Mouse (Mus musculus): ENCODE data around the gene Eif2s2. TPM values are rescaled to one million over a fixed set of nuclear protein-coding genes. Genes with fewer than 3 reads are reported as not detected.

Eif2s2 gene
- total and polyA plus RNA-seq, 2 experiments from 2014 or later: 47.8 to 114 TPM

DNA sequence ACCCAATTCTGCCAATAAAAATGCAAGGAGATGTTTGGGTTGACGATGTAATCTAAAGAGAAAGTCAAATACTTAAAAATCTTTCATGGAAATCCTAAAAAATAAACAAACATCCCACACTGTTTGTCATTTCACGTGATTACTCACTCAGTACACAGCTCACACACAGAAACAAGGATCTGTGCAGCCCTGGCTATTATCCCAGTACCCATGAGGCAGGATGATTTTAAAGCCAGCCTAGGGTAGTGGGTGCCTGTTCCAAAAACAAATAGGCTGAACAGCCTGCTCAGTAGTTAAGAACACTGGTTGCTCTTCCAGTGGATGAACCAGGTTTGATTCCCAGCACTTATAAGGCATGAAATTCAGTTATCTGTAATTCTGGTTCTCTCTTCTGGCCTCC is 16.1 kb downstream of the Eif2s2 start:
- H3K27ac ChIP-seq (ENCODE audit: low read depth, low read length): no peak overlapping the region
- no peak overlapping the region for H3K4me3 ChIP-seq (ENCODE audit: low read depth, low read length)
- no peak for ATAC-seq (ENCODE audit: low FRiP score)
- no peak for TF ChIP-seq CTCF (IDR thresholded peaks at IDR 0.05)
- H3K9ac ChIP-seq (replicated peaks; ENCODE audit: low read length, poor library complexity, severe bottlenecking): no peak overlapping the region
- H3K4me1 ChIP-seq (ENCODE audit: insufficient read depth, low read length): no peaks in the 10 kb centered on the region
- peaks cover 14% of the 10 kb centered on the region; the same call in 1 of the 2 replicates for H3K36me3 ChIP-seq (ENCODE audit: insufficient read depth, low read length)
- H3K9me3 ChIP-seq (ENCODE audit: low read length): no peaks in the 10 kb centered on the region
- 88% methylated on average over 2 of the region's 2 CpGs for WGBS
- no peak overlapping the region for H3K4me2 ChIP-seq (ENCODE audit: low read depth, low read length, poor library complexity, severe bottlenecking)
- no peaks in the 10 kb centered on the region for H3K27me3 ChIP-seq (ENCODE audit: insufficient read depth, low read length)
- no peak for DNase-seq (ENCODE audit: low spot score)

DNA sequence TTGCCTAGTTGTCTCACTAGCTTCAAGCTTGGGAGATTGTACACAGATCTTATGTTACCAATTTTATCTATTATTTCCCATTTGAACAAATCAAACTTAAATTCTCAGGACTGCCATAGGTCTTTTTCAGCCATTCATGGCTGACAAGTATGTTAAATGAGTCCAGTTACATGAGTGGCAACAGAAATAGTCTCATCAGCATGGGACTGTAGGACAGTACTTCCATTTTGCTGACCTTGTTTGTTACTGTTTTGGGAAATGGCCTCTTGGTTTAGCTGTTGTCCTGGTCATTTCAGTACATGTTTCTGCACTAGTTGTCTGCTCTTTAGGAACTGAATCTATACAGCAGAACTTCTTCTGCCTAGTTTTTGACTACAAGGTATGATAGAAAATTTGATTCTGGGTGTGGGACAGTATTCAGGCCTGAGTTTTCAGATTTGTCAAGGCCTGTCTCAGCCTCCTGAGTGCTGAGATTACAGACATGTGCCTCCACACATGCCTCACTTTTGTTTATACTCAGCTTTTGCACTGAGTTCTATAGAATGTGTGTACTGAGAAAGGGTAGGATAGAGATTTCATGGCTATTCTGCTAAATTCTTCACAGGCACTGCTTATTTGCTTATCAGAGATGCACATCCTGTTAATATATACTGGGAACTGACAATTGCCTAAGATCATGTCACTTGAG is 22.6 kb downstream of the Eif2s2 start:
- Histone ChIP-seq H3K36me3 (ENCODE audit: insufficient read depth, low read length) (peaks cover 27% of the 10 kb centered on the region), H3K9me3 (ENCODE audit: low read length) (no peaks in the 10 kb centered on the region), H3K4me1 (ENCODE audit: insufficient read depth, low read length) (no peaks in the 10 kb centered on the region), H3K4me2 (ENCODE audit: low read depth, low read length, poor library complexity, severe bottlenecking) (no peak overlapping the region), H3K27ac (ENCODE audit: low read depth, low read length) (no peak overlapping the region), H3K9ac (replicated peaks; ENCODE audit: low read length, poor library complexity, severe bottlenecking) (no peak overlapping the region), H3K4me3 (ENCODE audit: low read depth, low read length) (no peak overlapping the region), H3K27me3 (ENCODE audit: insufficient read depth, low read length) (no peaks in the 10 kb centered on the region)
- no peak for TF ChIP-seq CTCF (IDR thresholded peaks at IDR 0.05)
- ATAC-seq (ENCODE audit: low FRiP score): no peak
- DNase-seq (ENCODE audit: low spot score): no peak

DNA sequence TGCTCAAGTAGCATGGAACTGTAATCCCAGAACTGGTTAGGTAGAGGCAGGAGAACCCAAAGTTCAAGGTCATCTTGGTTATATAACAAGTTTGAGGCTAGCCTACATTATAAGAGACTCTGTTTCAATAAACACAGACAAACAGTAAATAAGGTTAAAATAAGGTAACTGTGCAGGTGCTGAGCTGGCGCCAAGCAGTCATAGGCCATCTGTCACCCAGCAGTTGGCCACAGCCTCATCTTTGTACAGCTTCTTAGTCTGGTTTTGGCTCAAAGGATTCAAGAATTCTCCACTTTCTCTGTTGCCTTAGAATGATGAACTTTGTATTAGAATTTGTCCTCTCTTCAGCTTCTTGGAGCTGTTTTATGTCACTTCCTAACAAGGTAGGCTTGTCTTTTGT is 24.6 kb downstream of the Eif2s2 start:
- H3K27ac ChIP-seq (ENCODE audit: low read depth, low read length): no peak overlapping the region
- H3K27me3 ChIP-seq (ENCODE audit: insufficient read depth, low read length): no peaks in the 10 kb centered on the region
- TF ChIP-seq CTCF (IDR thresholded peaks at IDR 0.05): no peak
- H3K4me2 ChIP-seq (ENCODE audit: low read depth, low read length, poor library complexity, severe bottlenecking): no peak overlapping the region
- no peak for DNase-seq (ENCODE audit: low spot score)
- 94% methylated on average over 1 of the region's 1 CpGs for WGBS
- no peak overlapping the region for H3K4me3 ChIP-seq (ENCODE audit: low read depth, low read length)
- no peaks in the 10 kb centered on the region for H3K4me1 ChIP-seq (ENCODE audit: insufficient read depth, low read length)
- H3K36me3 ChIP-seq (ENCODE audit: insufficient read depth, low read length): peaks cover 32% of the 10 kb centered on the region
- no peaks in the 10 kb centered on the region for H3K9me3 ChIP-seq (ENCODE audit: low read length)
- no peak overlapping the region for H3K9ac ChIP-seq (replicated peaks; ENCODE audit: low read length, poor library complexity, severe bottlenecking)
- no peak for ATAC-seq (ENCODE audit: low FRiP score)

DNA sequence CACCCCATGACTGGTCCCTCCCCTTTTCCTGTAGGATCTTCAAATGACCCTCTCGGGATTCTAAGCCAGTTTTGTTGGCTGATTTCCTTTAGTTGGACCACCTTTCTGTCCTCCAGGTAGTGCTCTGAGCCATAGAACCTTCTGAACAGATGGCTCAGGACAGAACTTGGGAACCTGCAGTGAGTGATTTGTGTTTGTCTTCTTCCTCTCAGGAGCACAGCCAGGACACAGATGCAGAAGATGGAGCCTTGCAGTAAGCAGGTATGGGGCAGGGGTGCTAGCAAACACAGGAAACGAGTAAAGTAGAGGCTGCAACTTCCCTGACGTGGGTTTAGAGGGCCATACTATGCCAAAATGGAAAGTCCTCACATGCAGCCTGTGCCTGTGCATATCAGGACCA is 27.0 kb downstream of the Eif2s2 start:
- ATAC-seq (ENCODE audit: low FRiP score) (no peak), DNase-seq (ENCODE audit: low spot score) (no peak)
- H3K36me3 ChIP-seq (ENCODE audit: insufficient read depth, low read length): peaks cover 29% of the 10 kb centered on the region
- TF ChIP-seq CTCF (IDR thresholded peaks at IDR 0.05): no peak
- no peak overlapping the region for H3K4me3 ChIP-seq (ENCODE audit: low read depth, low read length)
- no peaks in the 10 kb centered on the region for H3K9me3 ChIP-seq (ENCODE audit: low read length)
- no peaks in the 10 kb centered on the region for H3K4me1 ChIP-seq (ENCODE audit: insufficient read depth, low read length)
- no peak overlapping the region for H3K27ac ChIP-seq (ENCODE audit: low read depth, low read length)
- no peaks in the 10 kb centered on the region for H3K27me3 ChIP-seq (ENCODE audit: insufficient read depth, low read length)
- WGBS: 88% methylated on average over 3 of the region's 3 CpGs
- no peak overlapping the region for H3K9ac ChIP-seq (replicated peaks; ENCODE audit: low read length, poor library complexity, severe bottlenecking)
- H3K4me2 ChIP-seq (ENCODE audit: low read depth, low read length, poor library complexity, severe bottlenecking): no peak overlapping the region

DNA sequence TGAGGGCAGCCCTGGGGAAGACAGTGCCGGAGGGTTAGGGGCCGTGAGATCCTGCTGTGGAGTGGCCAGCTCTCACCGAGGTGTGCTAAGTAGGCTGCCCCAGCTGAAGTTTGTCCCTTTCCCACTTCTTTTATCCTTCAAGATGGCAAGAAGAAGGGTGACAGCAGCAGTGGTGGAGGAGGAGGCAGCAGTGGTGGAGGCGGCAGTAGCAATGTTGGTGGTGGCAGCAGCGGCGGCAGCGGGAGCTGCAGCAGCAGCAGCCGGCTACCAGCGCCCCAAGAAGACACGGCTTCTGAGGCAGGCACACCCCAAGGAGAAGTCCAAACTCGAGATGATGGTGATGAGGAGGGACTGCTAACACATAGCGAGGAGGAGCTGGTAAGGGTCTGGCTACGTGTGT is 29.1 kb downstream of the Eif2s2 start:
- no peak for TF ChIP-seq CTCF (IDR thresholded peaks at IDR 0.05)
- ATAC-seq (ENCODE audit: low FRiP score) (no peak), DNase-seq (ENCODE audit: low spot score) (no peak)
- H3K27ac ChIP-seq (ENCODE audit: low read depth, low read length): no peak overlapping the region
- no peaks in the 10 kb centered on the region for H3K9me3 ChIP-seq (ENCODE audit: low read length)
- H3K9ac ChIP-seq (replicated peaks; ENCODE audit: low read length, poor library complexity, severe bottlenecking): no peak overlapping the region
- no peak overlapping the region for H3K4me2 ChIP-seq (ENCODE audit: low read depth, low read length, poor library complexity, severe bottlenecking)
- peaks cover 29% of the 10 kb centered on the region for H3K36me3 ChIP-seq (ENCODE audit: insufficient read depth, low read length)
- H3K4me1 ChIP-seq (ENCODE audit: insufficient read depth, low read length): no peaks in the 10 kb centered on the region
- 90% methylated on average over 13 of the region's 13 CpGs for WGBS
- no peak overlapping the region for H3K4me3 ChIP-seq (ENCODE audit: low read depth, low read length)
- H3K27me3 ChIP-seq (ENCODE audit: insufficient read depth, low read length): no peaks in the 10 kb centered on the region

DNA sequence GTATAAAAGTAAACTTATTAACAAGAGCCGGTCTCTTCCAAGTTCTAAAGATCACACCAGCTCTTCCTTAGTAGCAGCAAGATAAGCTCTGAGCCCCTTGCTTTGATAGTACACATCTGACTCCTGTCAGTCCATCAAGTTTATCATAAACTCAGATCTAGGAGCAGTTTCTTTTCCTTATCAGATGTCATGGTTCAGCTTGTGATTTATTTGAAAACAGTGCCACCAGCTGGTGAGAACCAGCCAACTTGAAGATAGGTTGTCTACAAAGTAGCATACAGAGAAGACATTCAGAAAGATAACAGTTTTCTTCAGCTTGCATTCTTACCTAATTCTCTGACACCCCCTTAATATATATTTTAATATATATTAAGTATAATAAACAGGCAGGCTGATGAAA is 37.4 kb downstream of the Eif2s2 start:
- Histone ChIP-seq H3K9ac (replicated peaks; ENCODE audit: low read length, poor library complexity, severe bottlenecking) (no peak overlapping the region), H3K36me3 (ENCODE audit: insufficient read depth, low read length) (no peaks in the 10 kb centered on the region), H3K4me2 (ENCODE audit: low read depth, low read length, poor library complexity, severe bottlenecking) (no peak overlapping the region), H3K4me3 (ENCODE audit: low read depth, low read length) (no peak overlapping the region), H3K4me1 (ENCODE audit: insufficient read depth, low read length) (no peaks in the 10 kb centered on the region), H3K9me3 (ENCODE audit: low read length) (no peaks in the 10 kb centered on the region), H3K27ac (ENCODE audit: low read depth, low read length) (no peak overlapping the region), H3K27me3 (ENCODE audit: insufficient read depth, low read length) (no peaks in the 10 kb centered on the region)
- peak; percentile 71 for DNase-seq (ENCODE audit: low spot score)
- ATAC-seq (ENCODE audit: low FRiP score): no peak
- TF ChIP-seq CTCF (IDR thresholded peaks at IDR 0.05): peak; percentile 84
- 91% methylated on average over 1 of the region's 1 CpGs for WGBS
